Mouse (Mus musculus): ENCODE measurements around the gene Trim45.

GRCm38 (mm10) chr3:100954616-100955015 is 32.6 kb downstream of the Trim45 start:
- TF ChIP-seq CTCF (IDR thresholded peaks at IDR 0.05; ENCODE audit: extremely low read depth, insufficient read depth, low read length) (no peak), POLR2A (IDR thresholded peaks at IDR 0.05; ENCODE audit: extremely low read depth, insufficient read depth, low read length) (no peak)

All from cortical plate, adult 2 months (tissue).